Mouse (Mus musculus) intestine, embryonic 14.5 days (tissue): Measurements from ENCODE around the gene Apoa1. TPM values are rescaled to one million over a fixed set of nuclear protein-coding genes. Genes with fewer than 3 reads are reported as not detected.

Experiments used
- ATAC-seq: fragments of 200-750 bp; cut with Nextera tagmentation; replicated peaks from 2 replicates; pipeline ENCODE4 v1.8.0; 2017; ENCODE audit warnings: low read depth, moderate number of reproducible peaks, moderate TSS enrichment, moderate library complexity; ENCODE audit not compliant: low FRiP score, low TSS enrichment
- DNase-seq: peaks from one replicate; pipeline ENCODE4 v3.0.0-alpha.2; 2018; ENCODE audit warnings: low spot score
- H3K27ac ChIP-seq: fragments of 300-500 bp; sonication (generic); 2 replicates; pipeline ENCODE4 v1.5.1; 2014; ENCODE audit warnings: low read depth, mild to moderate bottlenecking, control low read depth
- H3K27me3 ChIP-seq: fragments of 300-500 bp; sonication (generic); replicated peaks from 2 replicates; pipeline ENCODE4 v1.6.1; 2014; ENCODE audit warnings: low read length, control low read depth; ENCODE audit not compliant: control insufficient read depth, insufficient read depth
- H3K36me3 ChIP-seq: fragments of 300-500 bp; sonication (generic); 2 replicates; pipeline ENCODE4 v1.6.1; 2014; ENCODE audit warnings: low read length, control low read depth; ENCODE audit not compliant: control insufficient read depth, insufficient read depth
- H3K4me1 ChIP-seq: fragments of 300-500 bp; sonication (generic); replicated peaks from 2 replicates; pipeline ENCODE4 v1.6.1; 2014; ENCODE audit warnings: low read length, control low read depth, mixed read lengths; ENCODE audit not compliant: control insufficient read depth, insufficient read depth
- H3K4me2 ChIP-seq: fragments of 300-500 bp; sonication (generic); 2 replicates; pipeline ENCODE4 v1.6.1; 2014; ENCODE audit warnings: low read length
- H3K4me3 ChIP-seq: fragments of 300-500 bp; sonication (generic); 2 replicates; pipeline ENCODE4 v1.5.1; 2014; ENCODE audit warnings: low read depth, low read length, control low read depth, mixed read lengths
- H3K9ac ChIP-seq: fragments of 300-500 bp; sonication (generic); 2 replicates; pipeline ENCODE4 v1.6.1; 2014; ENCODE audit warnings: mild to moderate bottlenecking, low read length
- H3K9me3 ChIP-seq: fragments of 300-500 bp; sonication (generic); 2 replicates; pipeline ENCODE4 v1.6.1; 2016; ENCODE audit warnings: low read length, control low read depth; ENCODE audit not compliant: control insufficient read depth
- WGBS: fragments of 180-500 bp; shearing (Covaris S2); extraction: QIAGEN DNeasy Blood & Tissue Kit; methylation state at CpG from one replicate; pipeline ENCODE4 v1.1.7; 2014; 5-methylcytosine and 5-hydroxymethylcytosine counted together
- polyA plus RNA-seq: library from polyadenylated mRNA; unstranded; fragments of >200 nt; fragmentation: Nextera tagmentation; extraction: Ambion mirVana; gene quantifications from 2 replicates; pipeline ENCODE4 v1.2.1, GENCODE M21; 2014

Gene Apoa1
- polyA plus RNA-seq, 1 experiment from 2014 or later, result 281 TPM

DNA sequence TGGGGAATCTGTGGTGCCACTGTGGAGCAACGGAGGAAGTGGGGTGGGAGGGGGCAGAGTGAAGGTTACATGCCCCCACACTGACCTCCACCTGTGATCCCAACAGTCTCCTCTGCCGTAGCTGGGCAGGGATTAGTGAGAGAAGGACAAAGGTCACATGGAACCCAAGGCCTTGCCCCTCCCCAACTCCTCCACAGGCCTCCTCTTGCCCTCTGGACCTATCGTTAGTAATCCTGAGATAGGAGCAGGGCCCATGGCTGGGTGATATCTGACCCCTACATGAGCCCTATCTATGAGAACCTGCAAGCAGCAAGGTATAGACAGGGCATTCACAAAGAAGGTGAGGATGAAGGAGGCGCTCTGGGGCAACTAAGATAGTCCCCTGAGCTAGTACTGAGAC, 7.3 kb downstream of the Apoa1 start:
- Histone ChIP-seq H3K27ac (no peak overlapping the region), H3K36me3 (no peaks in the 10 kb centered on the region), H3K27me3 (no peaks in the 10 kb centered on the region), H3K9ac (no peak overlapping the region), H3K9me3 (no peaks in the 10 kb centered on the region), H3K4me2 (no peak overlapping the region), H3K4me3 (no peak overlapping the region), H3K4me1 (0 out of 2 replicates have a peak, but pooled peaks cover under 1% of the 10 kb centered on the region)
- ATAC-seq (0 out of 2 replicates have a peak, but pooled peaks have one; percentile 28), DNase-seq (no peak)
- 49% methylated on average over 4 of the region's 4 CpGs for WGBS

DNA sequence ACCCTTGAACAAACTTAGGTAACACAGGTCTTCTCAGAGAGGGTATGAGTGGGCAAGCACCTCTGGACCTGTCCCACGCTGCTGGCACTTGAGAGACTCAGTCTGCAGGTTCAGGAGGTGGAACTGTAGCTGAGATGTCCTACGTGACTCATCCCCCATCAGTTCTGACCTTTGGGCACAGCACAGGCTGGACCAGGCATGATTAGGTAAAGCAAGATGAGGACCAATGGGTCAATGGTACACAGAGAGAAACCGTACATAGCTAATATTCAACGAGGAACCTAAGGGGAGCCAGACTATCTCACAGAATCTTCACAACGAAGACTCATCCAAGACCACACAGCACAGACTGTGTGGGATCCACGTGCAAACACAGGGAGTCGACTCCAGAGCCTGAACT, 10.5 kb downstream of the Apoa1 start:
- no peaks in the 10 kb centered on the region for H3K36me3 ChIP-seq
- 0 out of 2 replicates have a peak, but pooled peaks cover 3% of the 10 kb centered on the region for H3K4me1 ChIP-seq
- ATAC-seq (no peak), DNase-seq (no peak)
- no peak overlapping the region for H3K27ac ChIP-seq
- H3K27me3 ChIP-seq, result no peaks in the 10 kb centered on the region
- H3K4me2 ChIP-seq, result no peak overlapping the region
- no peaks in the 10 kb centered on the region for H3K9me3 ChIP-seq
- no peak overlapping the region for H3K9ac ChIP-seq
- WGBS, result 88% methylated on average over 7 of the region's 7 CpGs
- H3K4me3 ChIP-seq, result no peak overlapping the region

DNA sequence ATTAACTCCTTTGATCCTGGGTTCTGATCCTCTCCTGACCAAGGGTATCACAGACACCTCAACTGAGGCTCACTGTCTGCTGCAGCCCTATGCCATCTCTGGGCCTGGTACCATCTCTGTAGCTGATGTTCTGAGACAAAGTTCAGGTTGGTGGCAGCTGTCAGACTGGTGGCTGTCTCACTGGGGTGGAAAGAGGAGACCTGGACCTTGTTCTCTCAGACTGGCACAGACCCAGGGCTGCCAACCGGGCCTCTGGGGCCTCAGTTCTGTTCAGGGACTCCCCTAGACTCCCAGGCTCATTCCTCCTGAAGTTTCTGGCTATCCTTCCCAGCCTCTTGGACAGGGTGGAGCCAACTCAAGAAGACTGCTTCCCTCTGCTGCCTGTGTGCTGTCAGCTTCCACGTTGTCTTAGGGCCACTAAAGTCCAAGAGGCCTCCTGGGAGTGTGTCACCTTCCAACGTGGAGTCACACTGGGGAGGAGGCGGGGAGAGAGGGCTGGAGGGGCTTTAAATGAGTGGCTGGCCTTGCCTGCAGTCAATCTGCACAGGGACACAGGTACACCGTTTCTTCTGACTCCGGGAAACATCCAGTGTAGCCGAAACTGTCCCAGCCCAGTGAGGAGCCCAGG, 12.3 kb downstream of the Apoa1 start, which contains the start of gene Apoa4:
TSS of gene Apoa4 (plus strand) at position 171 of the 628 bp plus-strand sequence.
- Histone ChIP-seq H3K9me3 (no peaks in the 10 kb centered on the region), H3K4me3 (no peak within 1 kb of the TSS), H3K36me3 (no peaks in the 10 kb centered on the region), H3K4me2 (no peak within 1 kb of the TSS), H3K9ac (no peak within 1 kb of the TSS), H3K4me1 (0 out of 2 replicates have a peak, but pooled peaks cover 3% of the 10 kb centered on the region), H3K27me3 (no peaks in the 10 kb centered on the region), H3K27ac (no peak within 1 kb of the TSS)
- ATAC-seq, result no peak
- WGBS, result 54% methylated on average over 7 of the region's 7 CpGs
- DNase-seq, result no peak

DNA sequence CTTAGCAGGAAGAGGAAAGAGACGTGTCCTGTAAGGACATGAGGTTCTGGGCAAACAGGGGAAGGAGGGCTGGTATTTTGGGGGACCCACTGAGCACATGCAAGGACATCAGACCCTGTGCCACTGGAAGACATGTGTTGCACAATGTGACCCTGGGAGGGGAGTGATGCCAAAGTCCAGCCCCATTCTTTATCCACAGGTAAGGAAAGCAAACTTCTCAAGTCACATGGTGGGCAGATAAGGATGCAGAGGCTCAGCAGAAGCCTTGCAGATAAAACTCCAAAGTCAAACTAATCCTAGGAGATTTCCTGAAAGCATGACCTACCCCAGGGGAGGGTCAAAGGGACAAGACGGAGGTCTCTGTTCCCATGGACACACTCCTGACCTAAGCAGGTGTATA, 13.4 kb downstream of the Apoa1 start:
- no peaks in the 10 kb centered on the region for H3K27me3 ChIP-seq
- no peaks in the 10 kb centered on the region for H3K36me3 ChIP-seq
- H3K4me1 ChIP-seq, result 0 out of 2 replicates have a peak, but pooled peaks cover 3% of the 10 kb centered on the region
- ATAC-seq (peak; percentile 64), DNase-seq (no peak)
- H3K4me2 ChIP-seq, result no peak overlapping the region
- no peak overlapping the region for H3K4me3 ChIP-seq
- H3K9me3 ChIP-seq, result no peaks in the 10 kb centered on the region
- H3K27ac ChIP-seq, result no peak overlapping the region
- 51% methylated on average over 2 of the region's 2 CpGs for WGBS
- no peak overlapping the region for H3K9ac ChIP-seq

DNA sequence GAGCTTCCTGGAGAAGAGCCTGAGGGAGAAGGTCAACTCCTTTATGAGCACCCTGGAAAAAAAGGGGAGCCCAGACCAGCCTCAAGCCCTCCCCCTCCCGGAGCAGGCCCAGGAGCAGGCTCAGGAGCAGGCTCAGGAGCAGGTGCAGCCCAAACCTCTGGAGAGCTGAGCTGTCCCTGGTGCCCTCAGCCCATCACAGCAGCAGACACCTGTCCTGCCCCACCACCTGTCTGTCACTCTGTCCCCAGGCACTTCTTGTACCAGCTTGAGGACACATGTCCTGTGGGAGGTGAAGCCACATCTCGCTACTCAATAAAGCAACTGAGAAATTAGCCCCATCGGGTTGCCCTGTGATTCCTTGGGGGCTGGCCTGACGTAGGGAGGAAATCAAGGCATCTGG, 14.7 kb downstream of the Apoa1 start:
- WGBS, result 73% methylated on average over 4 of the region's 4 CpGs
- ATAC-seq (no peak), DNase-seq (no peak)
- H3K4me1 ChIP-seq, result 0 out of 2 replicates have a peak, but pooled peaks cover 3% of the 10 kb centered on the region
- no peak overlapping the region for H3K4me3 ChIP-seq
- no peaks in the 10 kb centered on the region for H3K27me3 ChIP-seq
- no peak overlapping the region for H3K4me2 ChIP-seq
- no peaks in the 10 kb centered on the region for H3K36me3 ChIP-seq
- H3K9me3 ChIP-seq, result no peaks in the 10 kb centered on the region
- no peak overlapping the region for H3K27ac ChIP-seq
- no peak overlapping the region for H3K9ac ChIP-seq

DNA sequence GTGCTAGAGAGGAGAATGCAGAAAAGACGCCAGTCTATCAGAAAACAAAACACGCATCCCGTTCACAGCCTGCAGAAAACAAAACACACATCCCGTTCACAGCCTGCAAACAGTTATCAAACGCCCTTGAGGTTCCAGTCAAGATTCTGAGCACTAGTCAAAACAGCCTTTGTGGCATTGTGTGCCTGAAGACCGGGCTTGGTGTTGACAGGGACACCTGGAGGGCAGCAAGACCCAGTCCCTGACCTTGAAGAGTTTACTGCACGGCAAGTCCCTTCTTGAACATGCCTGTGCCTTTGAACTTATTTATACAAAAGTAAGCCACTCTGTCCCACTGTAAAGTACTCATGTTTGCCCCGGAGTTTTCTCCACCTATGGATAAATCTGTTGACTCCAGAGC, 15.2 kb downstream of the Apoa1 start:
- Histone ChIP-seq H3K27ac (no peak overlapping the region), H3K4me3 (no peak overlapping the region), H3K4me2 (no peak overlapping the region), H3K9ac (no peak overlapping the region), H3K27me3 (no peaks in the 10 kb centered on the region), H3K36me3 (no peaks in the 10 kb centered on the region), H3K9me3 (no peaks in the 10 kb centered on the region), H3K4me1 (0 out of 2 replicates have a peak, but pooled peaks cover 3% of the 10 kb centered on the region)
- WGBS, result 63% methylated on average over 8 of the region's 8 CpGs
- ATAC-seq (no peak), DNase-seq (no peak)

DNA sequence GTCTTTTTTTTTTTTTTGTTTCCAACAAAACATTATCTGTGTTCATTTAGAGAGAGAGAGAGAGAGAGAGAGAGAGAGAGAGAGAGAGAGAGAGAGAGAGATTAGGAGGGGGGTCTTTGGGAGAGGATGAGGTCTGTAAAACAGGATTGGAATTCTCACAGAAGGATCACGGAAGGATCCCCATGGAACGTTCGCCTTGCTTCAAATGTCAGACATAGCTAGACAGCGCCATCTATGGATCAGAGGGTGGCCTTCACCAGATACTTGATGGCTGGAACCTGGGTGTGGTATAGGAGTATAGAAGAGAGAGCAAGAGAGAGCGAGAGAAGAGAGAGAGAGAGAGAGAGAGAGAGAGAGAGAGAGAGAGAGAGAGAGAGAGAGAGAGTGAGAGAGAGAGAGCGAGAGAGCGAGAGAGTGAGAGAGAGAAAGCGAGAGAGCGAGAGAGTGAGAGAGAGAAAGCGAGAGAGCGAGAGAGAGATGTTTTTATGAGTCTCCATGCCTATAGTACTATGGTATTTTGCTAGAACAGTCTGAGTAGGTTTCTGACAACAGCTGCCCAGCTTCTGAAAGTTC, 18.5 kb downstream of the Apoa1 start:
- Histone ChIP-seq H3K4me2 (no peak overlapping the region), H3K9me3 (no peaks in the 10 kb centered on the region), H3K9ac (no peak overlapping the region), H3K27me3 (no peaks in the 10 kb centered on the region), H3K4me3 (no peak overlapping the region), H3K36me3 (no peaks in the 10 kb centered on the region), H3K27ac (no peak overlapping the region), H3K4me1 (no peaks in the 10 kb centered on the region)
- DNase-seq, result peak; percentile 86
- no peak for ATAC-seq
- WGBS, result 22% methylated on average over 10 of the region's 11 CpGs

DNA sequence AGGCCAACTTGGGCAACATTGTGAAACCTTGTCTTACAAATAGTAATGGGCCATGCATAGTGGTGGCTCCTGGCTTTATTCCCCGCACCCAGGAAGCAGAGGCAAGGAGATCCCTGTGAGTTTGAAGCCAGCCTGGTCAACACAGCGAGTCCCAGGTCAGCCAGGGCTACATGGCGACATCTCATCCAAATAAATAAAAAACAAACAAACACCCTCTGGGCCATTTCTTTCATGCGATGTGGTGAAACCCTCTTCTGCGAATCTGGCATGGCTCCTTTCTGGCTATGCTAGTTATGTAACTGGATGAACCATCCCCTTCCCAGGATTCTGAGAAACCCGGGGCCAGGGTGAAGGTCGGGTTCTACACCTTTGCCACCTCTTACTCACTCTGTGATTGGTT, 27.8 kb downstream of the Apoa1 start:
- 87% methylated on average over 7 of the region's 7 CpGs for WGBS
- no peak for ATAC-seq

More for the DNA sequence above, 27.8 kb downstream of the Apoa1 start:
- no peak for DNase-seq
- H3K27ac ChIP-seq, result no peak overlapping the region
- no peak overlapping the region for H3K9ac ChIP-seq
- H3K4me1 ChIP-seq, result no peaks in the 10 kb centered on the region
- no peak overlapping the region for H3K4me2 ChIP-seq
- no peak overlapping the region for H3K4me3 ChIP-seq
- H3K27me3 ChIP-seq, result no peaks in the 10 kb centered on the region
- no peaks in the 10 kb centered on the region for H3K36me3 ChIP-seq
- no peaks in the 10 kb centered on the region for H3K9me3 ChIP-seq
